Mouse (Mus musculus): ENCODE data around the gene Zfp346. TPM values are rescaled to one million over a fixed set of nuclear protein-coding genes. Genes with fewer than 3 reads are reported as not detected.
"Not testable (repeated sequence)": the region's sequence is repeated elsewhere in the genome, so short reads cannot be mapped to it uniquely, and the experiment has no call there.

Gene Zfp346
- 23.5 and 24.9 TPM in 2 replicates for polyA plus RNA-seq (2016; fragmentation: Nextera tagmentation; extraction: Ambion mirVana)

GRCm38 (mm10) chr13:55105045-55105952, at the start of gene Zfp346:
Zfp346 (plus strand) TSS chr13:55105311.
- Histone ChIP-seq H3K9me3 (peaks cover 3% of the 10 kb centered on the region; the same call in 1 of the 2 replicates), H3K36me3 (peaks cover 27% of the 10 kb centered on the region), H3K4me3 (peak within 1 kb of the TSS; percentile 83), H3K27me3 (ENCODE audit: insufficient read depth, poor library complexity, severe bottlenecking) (no peaks in the 10 kb centered on the region), H3K4me1 (replicated peaks) (peaks cover 15% of the 10 kb centered on the region), H3K27ac (peak within 1 kb of the TSS; percentile 94)
- DNase-seq (ENCODE audit: low spot score) = peak; percentile 97
- under 1% methylated on average over 66 of the region's 66 CpGs for WGBS

- peak; percentile 9 for DNase-seq (ENCODE audit: low spot score)
- 95% methylated on average over 2 of the region's 2 CpGs for WGBS
These were observed 47.1 kb upstream of the Zfp346 start for GRCm38 (mm10) chr13:55058042-55058441.

GRCm38 (mm10) chr13:55063276-55063675, 41.8 kb upstream of the Zfp346 start:
- Histone ChIP-seq H3K4me3 (no peak overlapping the region), H3K36me3 (peaks cover 7% of the 10 kb centered on the region), H3K27ac (no peak overlapping the region), H3K9me3 (no peaks in the 10 kb centered on the region), H3K27me3 (ENCODE audit: insufficient read depth, poor library complexity, severe bottlenecking) (no peaks in the 10 kb centered on the region), H3K4me1 (replicated peaks) (no peaks in the 10 kb centered on the region)
- DNase-seq (ENCODE audit: low spot score) = no peak
- WGBS = 92% methylated on average over 2 of the region's 2 CpGs

More at GRCm38 (mm10) chr13:55058042-55058441, 47.1 kb upstream of the Zfp346 start:
- no peaks in the 10 kb centered on the region for H3K9me3 ChIP-seq
- no peaks in the 10 kb centered on the region for H3K27me3 ChIP-seq (ENCODE audit: insufficient read depth, poor library complexity, severe bottlenecking)
- H3K4me3 ChIP-seq = no peak overlapping the region
- peaks cover 34% of the 10 kb centered on the region for H3K36me3 ChIP-seq
- no peak overlapping the region for H3K27ac ChIP-seq
- no peaks in the 10 kb centered on the region for H3K4me1 ChIP-seq (replicated peaks)

DNA sequence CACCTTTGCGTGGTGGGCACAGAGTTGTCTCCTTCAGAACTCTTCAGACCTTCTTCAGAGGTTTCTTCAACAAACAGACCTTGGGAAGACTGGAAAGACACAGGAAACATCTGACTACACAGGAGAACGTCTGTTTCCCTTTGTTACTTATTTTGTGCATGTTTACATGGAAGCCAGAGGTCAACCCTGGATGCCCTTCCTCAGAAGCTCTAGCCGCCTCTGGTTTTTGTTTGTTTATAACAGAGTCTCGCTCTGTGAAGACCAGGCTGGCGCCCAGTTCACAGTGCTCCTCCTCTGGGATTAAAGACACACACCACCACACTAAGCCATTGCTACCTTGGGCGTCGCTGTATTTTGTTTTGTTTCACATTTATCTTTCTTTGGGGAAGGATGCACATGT, 35.4 kb upstream of the Zfp346 start:
- 61% methylated on average over 7 of the region's 7 CpGs for WGBS

DNA sequence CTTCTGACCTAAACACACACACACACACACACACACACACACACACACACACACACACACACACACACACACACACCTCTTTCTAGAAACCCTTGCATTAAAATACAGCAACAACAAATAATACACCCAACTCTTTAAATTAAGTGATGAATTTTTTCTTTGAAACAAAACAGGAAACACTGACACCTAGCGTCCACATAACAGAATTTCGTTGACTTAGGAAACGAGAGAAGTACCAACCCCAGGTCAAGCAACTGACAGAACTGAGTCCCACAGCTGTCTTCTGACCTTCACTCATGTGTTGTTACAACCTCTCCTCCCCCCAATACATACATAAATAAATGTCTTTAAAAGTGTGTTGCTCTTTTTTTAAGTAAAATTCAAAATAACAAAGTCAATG, 33.8 kb upstream of the Zfp346 start:
- Histone ChIP-seq H3K27ac (no peak overlapping the region), H3K36me3 (peaks cover 12% of the 10 kb centered on the region), H3K9me3 (no peaks in the 10 kb centered on the region), H3K4me1 (replicated peaks) (no peaks in the 10 kb centered on the region), H3K27me3 (ENCODE audit: insufficient read depth, poor library complexity, severe bottlenecking) (no peaks in the 10 kb centered on the region), H3K4me3 (no peak overlapping the region)
- whole genome bisulfite sequencing = 4% methylated on average over 3 of the region's 3 CpGs
- DNase-seq (ENCODE audit: low spot score) = no peak

More for the DNA sequence above, 35.4 kb upstream of the Zfp346 start:
- no peak overlapping the region for H3K4me3 ChIP-seq
- no peak overlapping the region for H3K27ac ChIP-seq
- H3K27me3 ChIP-seq (ENCODE audit: insufficient read depth, poor library complexity, severe bottlenecking) = no peaks in the 10 kb centered on the region
- no peaks in the 10 kb centered on the region for H3K9me3 ChIP-seq
- no peaks in the 10 kb centered on the region for H3K36me3 ChIP-seq
- H3K4me1 ChIP-seq (replicated peaks) = no peaks in the 10 kb centered on the region
- no peak for DNase-seq (ENCODE audit: low spot score)

- no peaks in the 10 kb centered on the region for H3K27me3 ChIP-seq (ENCODE audit: insufficient read depth, poor library complexity, severe bottlenecking)
- no peak for DNase-seq (ENCODE audit: low spot score)
- WGBS = 45% methylated on average over 5 of the region's 5 CpGs
- H3K4me3 ChIP-seq = no peak overlapping the region
- no peaks in the 10 kb centered on the region for H3K9me3 ChIP-seq
- H3K4me1 ChIP-seq (replicated peaks) = no peaks in the 10 kb centered on the region
- peaks cover 19% of the 10 kb centered on the region for H3K36me3 ChIP-seq
- no peak overlapping the region for H3K27ac ChIP-seq
These were observed 29.5 kb upstream of the Zfp346 start for GRCm38 (mm10) chr13:55075597-55075996.

- Histone ChIP-seq H3K27ac (no peak overlapping the region), H3K9me3 (no peaks in the 10 kb centered on the region), H3K4me3 (no peak overlapping the region), H3K36me3 (peaks cover 28% of the 10 kb centered on the region), H3K27me3 (ENCODE audit: insufficient read depth, poor library complexity, severe bottlenecking) (no peaks in the 10 kb centered on the region), H3K4me1 (replicated peaks) (no peaks in the 10 kb centered on the region)
- no peak for DNase-seq (ENCODE audit: low spot score)
- WGBS = 91% methylated on average over 4 of the region's 4 CpGs
These were observed 12.5 kb upstream of the Zfp346 start for GRCm38 (mm10) chr13:55092588-55092987.

DNA sequence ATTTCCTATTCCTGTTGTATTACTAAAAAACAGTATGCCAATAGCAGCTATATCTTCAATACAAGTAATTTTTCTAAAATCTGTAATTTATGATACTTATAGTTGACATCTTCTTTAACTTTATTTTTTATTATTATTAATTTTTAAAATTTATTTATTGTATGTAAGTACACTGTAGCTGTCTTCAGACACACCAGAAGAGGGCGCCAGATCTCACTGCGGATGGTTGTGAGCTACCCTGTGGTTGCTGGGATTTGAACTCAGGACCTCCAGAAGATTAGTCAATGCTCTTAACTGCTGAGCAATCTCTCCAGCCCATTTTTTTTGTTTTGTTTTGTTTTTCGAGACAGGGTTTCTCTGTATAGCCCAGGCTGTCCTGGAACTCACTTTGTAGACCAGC, 7.3 kb upstream of the Zfp346 start:
- 92% methylated on average over 3 of the region's 3 CpGs for WGBS

GRCm38 (mm10) chr13:55099066-55099725, 5.9 kb upstream of the Zfp346 start:
- H3K36me3 ChIP-seq = no peaks in the 10 kb centered on the region
- peaks cover 3% of the 10 kb centered on the region; the same call in 1 of the 2 replicates for H3K9me3 ChIP-seq
- DNase-seq (ENCODE audit: low spot score) = no peak
- peaks cover 11% of the 10 kb centered on the region for H3K4me1 ChIP-seq (replicated peaks)
- H3K27ac ChIP-seq = peak overlapping the region; percentile 96
- peak overlapping the region; percentile 90 for H3K4me3 ChIP-seq
- no peaks in the 10 kb centered on the region for H3K27me3 ChIP-seq (ENCODE audit: insufficient read depth, poor library complexity, severe bottlenecking)
- WGBS = 37% methylated on average over 20 of the region's 20 CpGs

More for the DNA sequence above, 7.3 kb upstream of the Zfp346 start:
- peaks cover 11% of the 10 kb centered on the region for H3K4me1 ChIP-seq (replicated peaks)
- H3K27me3 ChIP-seq (ENCODE audit: insufficient read depth, poor library complexity, severe bottlenecking); H3K36me3 ChIP-seq; DNase-seq (ENCODE audit: low spot score); H3K9me3 ChIP-seq; H3K27ac ChIP-seq; H3K4me3 ChIP-seq: not testable (repeated sequence)

DNA sequence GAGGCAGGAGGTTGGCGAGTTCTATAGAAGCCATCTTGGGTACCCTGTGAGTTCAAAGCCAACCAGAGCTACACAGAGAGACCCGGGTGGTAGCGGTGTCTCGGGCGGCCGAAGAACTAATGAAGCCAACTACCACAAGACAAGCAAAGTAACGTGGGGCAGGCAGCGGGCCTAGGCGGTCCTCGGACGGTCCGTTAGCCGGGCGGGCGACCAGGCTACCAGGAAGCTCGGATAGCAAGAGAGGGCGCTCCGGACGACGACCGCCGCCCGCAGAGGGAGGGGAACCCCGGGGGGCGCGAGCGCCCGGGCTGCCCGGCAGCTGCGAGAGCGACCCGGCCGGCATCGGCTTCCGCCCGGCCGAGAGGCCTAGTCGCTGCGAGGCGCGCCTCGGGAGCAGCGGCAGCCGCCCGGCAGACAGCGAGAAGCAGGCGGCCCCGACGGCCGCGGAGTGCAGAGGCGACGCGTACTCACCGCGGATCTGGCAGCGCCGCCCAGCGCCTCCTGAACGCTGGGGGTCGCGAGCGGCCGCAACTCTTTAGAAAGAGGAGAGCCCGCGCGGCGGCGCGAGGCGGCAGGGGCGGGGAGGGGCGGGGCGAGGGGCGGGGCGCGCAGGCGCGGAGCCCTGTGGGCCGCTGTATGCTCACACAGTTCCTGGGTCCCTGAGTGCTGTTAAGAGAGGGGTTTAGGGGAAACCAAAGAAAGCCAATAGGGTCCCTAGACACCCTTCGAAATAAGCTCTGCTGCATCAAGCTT, 5.2 kb upstream of the Zfp346 start, which contains the start of gene Uimc1:
Uimc1 (minus strand) TSS at position 575 of the 753 bp plus-strand sequence.
- Histone ChIP-seq H3K9me3 (peaks cover 3% of the 10 kb centered on the region; the same call in 1 of the 2 replicates), H3K27ac (peak within 1 kb of the TSS; percentile 96), H3K4me3 (peak within 1 kb of the TSS; percentile 90), H3K27me3 (ENCODE audit: insufficient read depth, poor library complexity, severe bottlenecking) (no peaks in the 10 kb centered on the region), H3K4me1 (replicated peaks) (peaks cover 11% of the 10 kb centered on the region), H3K36me3 (no peaks in the 10 kb centered on the region)
- under 1% methylated on average over 81 of the region's 81 CpGs for WGBS
- peak; percentile 91 for DNase-seq (ENCODE audit: low spot score)

DNA sequence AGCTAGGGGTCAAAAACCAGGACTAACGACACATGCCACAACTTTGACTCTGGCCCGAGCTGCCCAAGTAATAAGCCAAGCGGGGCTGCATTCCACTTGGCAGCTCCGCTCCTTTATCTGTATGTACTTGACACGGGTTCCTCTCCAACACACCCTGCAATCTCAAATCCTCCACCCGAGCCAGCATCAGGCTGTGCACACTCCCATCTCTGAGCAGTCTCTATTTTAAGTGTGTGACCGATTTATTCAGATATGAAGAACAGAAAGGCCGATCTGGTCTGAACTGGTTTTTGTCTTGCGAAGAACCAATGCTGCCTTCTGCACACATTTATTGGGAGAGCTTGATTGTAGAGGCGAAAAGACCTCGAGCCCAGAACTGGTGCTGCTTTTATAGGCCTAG, 3.5 kb upstream of the Zfp346 start:
- H3K27ac ChIP-seq = no peak overlapping the region
- H3K4me3 ChIP-seq = no peak overlapping the region
- no peaks in the 10 kb centered on the region for H3K36me3 ChIP-seq
- H3K27me3 ChIP-seq (ENCODE audit: insufficient read depth, poor library complexity, severe bottlenecking) = no peaks in the 10 kb centered on the region
- peaks cover 22% of the 10 kb centered on the region for H3K4me1 ChIP-seq (replicated peaks)
- no peak for DNase-seq (ENCODE audit: low spot score)
- 96% methylated on average over 11 of the region's 11 CpGs for WGBS
- H3K9me3 ChIP-seq = peaks cover 3% of the 10 kb centered on the region; the same call in 1 of the 2 replicates

DNA sequence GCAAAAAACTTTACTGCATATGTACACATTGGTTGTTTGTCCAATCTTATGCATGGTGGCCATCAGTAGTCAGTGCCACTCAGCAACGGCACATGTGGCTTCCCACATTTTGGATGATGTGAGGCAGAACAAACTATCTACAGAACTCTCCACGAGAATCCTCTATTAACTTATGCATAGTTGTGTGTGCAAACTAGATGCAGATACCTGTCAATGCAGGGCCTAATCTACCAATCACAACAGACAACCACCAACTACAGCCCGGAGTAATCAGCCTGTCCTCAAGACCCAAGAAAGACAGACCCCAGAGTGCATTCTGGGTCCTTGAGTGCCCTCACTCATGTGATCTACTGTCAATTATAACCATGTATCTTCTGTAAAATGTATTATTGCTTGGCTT, 2.7 kb upstream of the Zfp346 start:
- WGBS = 97% methylated on average over 3 of the region's 3 CpGs
- Histone ChIP-seq H3K4me3 (no peak overlapping the region), H3K27me3 (ENCODE audit: insufficient read depth, poor library complexity, severe bottlenecking) (no peaks in the 10 kb centered on the region), H3K27ac (no peak overlapping the region), H3K4me1 (replicated peaks) (peaks cover 26% of the 10 kb centered on the region), H3K9me3 (peaks cover 3% of the 10 kb centered on the region; the same call in 1 of the 2 replicates), H3K36me3 (peaks cover 4% of the 10 kb centered on the region)
- no peak for DNase-seq (ENCODE audit: low spot score)

Data from hindbrain, embryonic 10.5 days (tissue).